Mouse (Mus musculus): ENCODE results near the gene Myct1.

Myct1 gene

DNA sequence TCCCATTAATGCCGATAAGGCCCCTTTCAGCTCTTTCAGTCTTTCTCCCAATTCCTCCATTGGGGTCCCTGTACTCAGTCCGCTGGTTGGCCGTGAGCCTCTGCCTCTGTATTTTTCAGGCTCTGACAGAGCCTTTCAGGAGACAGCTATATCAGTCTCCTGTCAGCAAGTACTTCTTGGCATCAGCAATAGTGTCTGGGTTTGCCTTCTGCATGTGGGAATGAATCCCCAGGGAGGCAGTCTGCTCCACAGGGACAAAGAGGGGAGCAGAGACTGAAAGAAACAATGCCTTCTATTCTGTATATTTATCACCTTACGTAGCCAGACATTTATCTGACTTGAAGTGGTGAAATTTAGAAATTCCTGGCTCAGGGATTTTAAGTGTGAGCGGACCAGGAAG lies 32.7 kb downstream of the Myct1 start:
- DNase-seq = no peak

DNA sequence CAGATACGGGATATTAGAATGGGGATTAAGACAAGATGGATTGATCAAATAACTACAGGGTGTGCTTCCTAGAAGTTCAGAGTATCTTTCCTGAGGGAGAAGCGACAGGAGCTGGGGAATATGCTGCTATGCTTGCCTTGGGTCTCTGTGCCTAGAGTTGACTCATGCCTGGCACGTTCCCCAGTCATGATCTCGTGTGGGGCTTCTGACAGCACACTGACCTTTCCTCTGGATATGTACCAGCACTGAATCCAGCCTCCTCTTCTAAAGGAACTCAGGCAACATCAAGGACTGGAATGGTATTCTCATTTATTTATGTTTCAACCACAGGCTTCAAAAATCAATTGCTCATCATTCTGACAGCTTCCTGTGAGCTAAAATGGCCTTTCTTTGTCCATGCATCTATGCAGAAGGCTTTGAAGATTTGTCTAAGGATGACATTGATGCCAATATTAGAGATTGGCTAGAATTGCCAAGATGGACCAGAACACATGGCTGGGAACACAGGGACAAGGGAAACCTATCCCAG lies 40.2 kb downstream of the Myct1 start:
- peak; percentile 33 to 45 for DNase-seq

DNA sequence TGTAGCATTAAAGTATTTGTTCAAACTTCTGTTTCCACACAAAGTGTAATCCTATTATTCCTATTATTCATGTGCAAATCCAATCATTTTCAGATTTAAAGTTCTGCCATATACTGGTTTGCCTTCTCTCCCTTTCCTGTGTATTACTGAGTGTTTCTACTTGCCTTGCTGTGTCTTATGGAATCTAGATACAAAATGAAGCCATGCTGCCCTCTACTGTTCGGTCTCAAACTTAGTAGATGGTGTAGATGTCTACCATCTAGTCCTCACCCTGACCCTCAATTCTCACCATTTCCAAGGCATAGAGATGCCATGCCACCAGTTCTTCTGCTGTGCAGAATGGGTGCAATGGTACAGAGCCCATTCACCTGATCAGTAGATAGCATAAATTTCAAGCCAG lies 40.8 kb downstream of the Myct1 start:
- peak; percentile 74 to 79 for DNase-seq

DNA sequence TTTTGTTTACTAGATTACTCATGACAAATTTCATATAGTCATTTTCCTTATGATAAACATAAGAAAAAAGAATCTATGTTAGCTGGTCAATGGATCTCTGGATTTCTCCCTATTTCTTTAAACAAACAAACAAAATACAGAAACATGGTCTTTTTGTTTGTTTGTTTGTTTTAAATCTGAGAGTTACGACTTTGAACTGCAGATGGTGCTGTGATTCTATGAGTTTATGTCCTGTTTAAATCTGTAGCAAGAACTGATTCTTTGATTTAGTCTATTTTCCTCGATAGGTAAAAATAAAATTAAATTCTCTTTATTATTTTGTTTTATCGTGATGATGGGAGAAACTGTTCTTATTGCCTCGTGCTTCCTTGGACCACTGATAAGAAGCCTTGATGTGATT lies 43.7 kb downstream of the Myct1 start:
- DNase-seq = no peak

DNA sequence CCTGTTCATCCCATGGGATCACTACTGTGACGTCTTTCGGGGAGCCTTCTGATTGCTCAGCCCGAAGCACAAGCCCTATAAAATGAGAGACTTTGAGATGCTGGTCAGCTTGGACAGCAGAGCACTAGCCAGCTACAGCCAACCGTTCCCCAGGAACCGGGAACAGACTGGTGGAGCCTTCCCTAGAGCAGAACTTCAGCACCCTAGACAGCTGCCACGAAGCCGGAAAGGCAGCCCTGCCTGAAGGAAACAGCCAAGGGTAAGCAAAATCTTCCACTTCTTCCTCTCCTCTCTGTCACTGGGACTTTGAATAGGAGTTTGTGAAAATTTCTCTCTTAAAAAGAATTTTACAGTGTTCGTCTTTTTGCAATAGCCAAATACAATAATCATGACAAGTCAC lies 45.5 kb downstream of the Myct1 start, which contains the start of gene Vip:
Vip (plus strand) TSS at position 107 of the 400 bp plus-strand sequence.
- peak in 1 of 2 experiments; percentile 27 for DNase-seq

Data from cerebellum, postnatal 10 days (tissue).